Mouse (Mus musculus) midbrain, embryonic 14.5 days (tissue): ENCODE data around the gene Prkar1b. TPM values are rescaled to one million over a fixed set of nuclear protein-coding genes. Genes with fewer than 3 reads are reported as not detected.

Experiments used
- ATAC-seq: fragments of 200-750 bp; cut with Nextera tagmentation; 2 replicates; pipeline ENCODE4 v1.8.0; 2017; ENCODE audit warnings: moderate number of reproducible peaks, moderate library complexity; ENCODE audit not compliant: low FRiP score, low TSS enrichment
- DNase-seq: peaks from one replicate; pipeline ENCODE4 v3.0.0-alpha.2; 2015
- H3K27ac ChIP-seq: fragments of 300-500 bp; sonication (generic); replicated peaks from 2 replicates; pipeline ENCODE4 v1.5.1; 2014; ENCODE audit warnings: mild to moderate bottlenecking, low read depth, low read length, moderate library complexity
- H3K27me3 ChIP-seq: fragments of 300-500 bp; sonication (generic); 2 replicates; pipeline ENCODE4 v1.6.1; 2014; ENCODE audit warnings: low read length, control low read depth, mixed read lengths; ENCODE audit not compliant: control insufficient read depth, insufficient read depth
- H3K36me3 ChIP-seq: fragments of 300-500 bp; sonication (generic); 2 replicates; pipeline ENCODE4 v1.6.1; 2014; ENCODE audit warnings: low read length, control low read depth; ENCODE audit not compliant: control insufficient read depth, insufficient read depth
- H3K4me1 ChIP-seq: fragments of 300-500 bp; sonication (generic); 2 replicates; pipeline ENCODE4 v1.6.1; 2014; ENCODE audit warnings: mild to moderate bottlenecking, antibody characterized with exemption, low read length, control low read depth; ENCODE audit not compliant: control insufficient read depth, insufficient read depth
- H3K4me2 ChIP-seq: fragments of 300-500 bp; sonication (generic); 2 replicates; pipeline ENCODE4 v1.6.1; 2014; ENCODE audit warnings: mild to moderate bottlenecking, low read length, moderate library complexity
- H3K4me3 ChIP-seq: fragments of 300-500 bp; sonication (generic); replicated peaks from 2 replicates; pipeline ENCODE4 v1.5.1; 2014; ENCODE audit warnings: low read depth, low read length
- H3K9ac ChIP-seq: fragments of 300-500 bp; sonication (generic); replicated peaks from 2 replicates; pipeline ENCODE4 v1.6.1; 2014; ENCODE audit warnings: mild to moderate bottlenecking, low read length, moderate library complexity
- H3K9me3 ChIP-seq: fragments of 300-500 bp; sonication (generic); 2 replicates; pipeline ENCODE4 v1.6.1; 2016; ENCODE audit warnings: low read length, control low read depth, mixed read lengths; ENCODE audit not compliant: control insufficient read depth
- WGBS: fragments of 180-500 bp; shearing (Covaris S2); extraction: QIAGEN DNeasy Blood & Tissue Kit; methylation state at CpG from one replicate; pipeline ENCODE4 v1.1.7; 2014; 5-methylcytosine and 5-hydroxymethylcytosine counted together
- polyA plus RNA-seq: library from polyadenylated mRNA; unstranded; fragments of >200 nt; fragmentation: Nextera tagmentation; extraction: Ambion mirVana; gene quantifications from 2 replicates; pipeline ENCODE4 v1.2.1, GENCODE M21; 2014

The Prkar1b gene
- polyA plus RNA-seq, 1 experiment from 2014 or later = 169 TPM

DNA sequence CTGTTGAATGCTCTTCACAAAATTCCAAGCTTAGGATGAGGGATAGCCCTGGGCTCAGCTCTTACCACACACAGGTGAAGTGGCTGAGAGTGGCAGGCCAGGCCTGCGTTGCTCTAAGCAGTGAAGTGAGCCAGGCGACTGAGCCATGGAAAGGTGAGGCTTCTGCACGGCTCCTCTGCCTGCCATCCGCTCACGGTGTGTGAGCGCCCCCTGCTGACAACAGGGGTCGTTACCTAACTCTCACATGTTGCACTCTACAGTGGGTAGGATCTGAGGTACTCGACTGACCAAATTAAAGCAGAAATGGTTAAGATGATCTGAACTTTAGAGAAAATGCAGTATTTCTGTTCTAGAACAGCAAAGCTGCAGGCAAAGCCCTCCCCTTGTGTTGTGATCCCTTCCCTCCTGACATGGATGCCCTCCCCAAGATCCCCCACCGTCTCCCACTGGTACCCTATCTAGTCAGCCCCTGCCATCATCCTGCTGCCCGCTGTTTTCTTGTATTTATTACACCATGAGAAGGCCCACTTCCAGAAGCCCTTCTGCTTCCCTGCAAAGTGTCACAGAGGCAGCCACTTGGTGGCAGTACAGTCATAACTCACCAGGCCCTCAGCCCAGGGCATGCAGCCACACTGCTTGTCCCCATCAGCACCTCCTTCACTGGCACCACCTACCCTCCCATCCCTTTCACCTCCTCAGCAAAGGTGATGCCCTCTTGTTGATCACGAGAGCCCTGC is 29.3 kb upstream of the Prkar1b start:
- Histone ChIP-seq H3K36me3 (peaks cover 68% of the 10 kb centered on the region), H3K4me1 (0 out of 2 replicates have a peak, but pooled peaks cover 9% of the 10 kb centered on the region), H3K27ac (no peak overlapping the region), H3K27me3 (no peaks in the 10 kb centered on the region), H3K9me3 (no peaks in the 10 kb centered on the region), H3K9ac (no peak overlapping the region), H3K4me2 (no peak overlapping the region), H3K4me3 (no peak overlapping the region)
- DNase-seq (peak; percentile 94), ATAC-seq (peak; percentile 64; the same call in 1 of the 2 replicates)
- 29% methylated on average over 11 of the region's 11 CpGs for WGBS

DNA sequence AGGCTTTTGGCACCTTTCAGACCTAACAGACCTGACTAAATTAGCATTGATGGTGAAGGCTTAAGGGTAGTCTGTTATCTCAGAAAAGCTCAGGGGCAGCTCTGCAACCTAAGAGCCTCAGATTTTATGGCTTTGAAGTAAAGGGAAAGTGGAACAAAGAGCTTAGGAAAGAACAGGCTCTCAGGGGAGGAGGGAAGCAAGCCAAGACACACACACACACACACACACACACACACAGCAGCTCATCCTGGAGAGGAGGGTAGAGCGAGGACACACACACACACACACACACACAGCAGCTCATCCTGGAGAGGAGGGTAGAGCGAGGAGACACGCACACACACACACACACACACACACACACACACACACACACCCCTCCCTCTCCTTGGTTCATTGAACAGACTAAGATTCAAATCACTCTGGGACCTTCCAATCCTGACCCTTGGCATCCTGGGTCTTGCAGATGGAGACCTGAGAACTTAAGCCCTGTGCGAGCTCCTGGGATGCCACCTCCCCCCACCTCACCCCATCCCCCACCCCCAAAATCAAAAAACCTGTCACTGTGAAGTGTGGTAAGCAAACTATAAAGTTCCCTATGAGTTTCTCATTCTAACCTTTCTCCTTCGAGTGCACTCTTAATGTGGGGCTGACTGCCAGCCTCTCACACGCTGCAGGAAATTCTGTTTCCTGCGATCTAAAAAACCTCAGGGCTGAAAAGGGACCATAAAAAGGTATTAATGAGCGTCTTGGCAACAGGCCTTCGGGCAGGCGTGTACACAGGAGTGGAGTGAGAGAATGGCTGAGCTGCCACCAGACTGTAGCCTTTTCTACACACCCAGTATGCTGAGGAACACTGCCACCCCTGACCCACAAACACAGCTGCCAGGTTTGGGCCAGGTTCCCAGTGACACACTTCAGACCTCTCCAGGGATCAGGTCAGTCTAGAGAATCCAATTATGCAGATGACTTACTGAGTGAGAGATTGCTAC is 25.1 kb upstream of the Prkar1b start:
- Histone ChIP-seq H3K9ac (no peak overlapping the region), H3K36me3 (peaks cover 72% of the 10 kb centered on the region), H3K4me3 (no peak overlapping the region), H3K27ac (peak overlapping the region; percentile 70), H3K9me3 (no peaks in the 10 kb centered on the region), H3K4me1 (0 out of 2 replicates have a peak, but pooled peaks cover 12% of the 10 kb centered on the region), H3K4me2 (no peak overlapping the region), H3K27me3 (no peaks in the 10 kb centered on the region)
- DNase-seq (peak; percentile 74), ATAC-seq (peak; percentile 76)
- WGBS = 51% methylated on average over 10 of the region's 10 CpGs

DNA sequence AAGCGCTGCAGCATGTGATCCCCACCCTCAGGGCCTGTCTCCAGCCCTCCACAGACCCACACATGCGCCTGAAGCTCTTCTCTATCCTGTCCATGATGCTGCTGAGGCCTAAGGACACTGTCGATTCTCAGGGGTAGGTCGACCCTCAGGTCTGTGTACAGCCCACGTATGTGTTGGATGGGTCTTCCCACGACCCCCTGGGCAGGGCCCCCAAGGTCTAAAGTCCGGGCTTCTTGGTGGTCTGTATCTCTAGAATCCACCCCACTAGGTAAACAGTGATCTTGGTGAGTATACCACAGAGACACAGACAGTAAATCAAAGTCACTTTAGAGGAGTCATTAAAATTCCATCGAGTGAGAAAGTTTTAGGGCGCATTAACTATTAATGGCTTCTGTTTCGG is 24.3 kb upstream of the Prkar1b start:
- Histone ChIP-seq H3K27me3 (no peaks in the 10 kb centered on the region), H3K4me1 (0 out of 2 replicates have a peak, but pooled peaks cover 12% of the 10 kb centered on the region), H3K27ac (peak overlapping the region; percentile 70), H3K36me3 (peaks cover 75% of the 10 kb centered on the region), H3K9me3 (no peaks in the 10 kb centered on the region), H3K4me2 (no peak overlapping the region), H3K9ac (0 out of 2 replicates have a peak overlapping the region, but pooled peaks have one; percentile 9), H3K4me3 (no peak overlapping the region)
- 64% methylated on average over 10 of the region's 10 CpGs for WGBS
- ATAC-seq (peak; percentile 11; the same call in 1 of the 2 replicates), DNase-seq (no peak)

DNA sequence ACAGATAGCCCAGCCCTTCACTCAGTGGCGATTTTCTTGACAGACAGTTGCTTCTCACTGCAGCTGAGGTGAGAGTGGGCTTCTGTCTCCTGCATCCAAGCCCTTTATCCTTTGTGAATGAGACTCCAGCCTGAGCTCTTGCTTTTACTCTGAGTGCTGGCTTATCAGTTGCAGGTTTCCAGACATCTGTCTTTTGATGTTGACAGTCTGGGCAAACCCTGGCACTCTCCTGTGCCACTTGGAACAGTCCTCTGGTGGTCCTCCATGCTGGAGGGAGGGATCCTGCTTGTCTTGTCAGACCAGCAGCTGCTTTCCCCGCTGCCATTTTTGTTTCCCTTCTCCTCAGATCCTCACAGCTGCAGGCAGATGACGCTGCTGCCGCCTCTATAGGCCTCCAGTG is 22.1 kb upstream of the Prkar1b start:
- Histone ChIP-seq H3K36me3 (peaks cover 72% of the 10 kb centered on the region), H3K4me1 (0 out of 2 replicates have a peak, but pooled peaks cover 12% of the 10 kb centered on the region), H3K27ac (no peak overlapping the region), H3K9me3 (no peaks in the 10 kb centered on the region), H3K9ac (no peak overlapping the region), H3K4me3 (no peak overlapping the region), H3K4me2 (no peak overlapping the region), H3K27me3 (no peaks in the 10 kb centered on the region)
- ATAC-seq (no peak), DNase-seq (no peak)
- 98% methylated on average over 4 of the region's 4 CpGs for WGBS

DNA sequence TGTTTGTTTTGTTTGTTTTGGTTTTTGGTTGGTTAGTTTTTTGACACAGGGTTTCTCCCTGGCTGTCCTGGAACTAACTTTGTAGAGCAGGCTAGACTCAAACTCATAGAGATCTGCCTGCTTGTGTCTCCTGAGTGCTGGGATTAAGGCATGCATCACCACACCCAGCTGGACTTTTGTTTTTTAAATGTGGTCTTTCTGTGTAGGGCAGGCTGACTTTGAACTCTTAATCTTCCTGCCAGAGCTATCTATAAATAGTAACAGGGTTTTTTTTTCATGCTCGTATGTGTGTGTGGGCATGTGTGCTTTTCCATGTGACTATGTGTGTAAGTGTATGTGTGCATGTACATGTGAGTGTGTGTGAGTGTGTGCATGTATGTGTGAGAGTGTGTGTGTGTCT is 17.7 kb upstream of the Prkar1b start:
- Histone ChIP-seq H3K27ac (no peak overlapping the region), H3K4me3 (no peak overlapping the region), H3K36me3 (peaks cover 81% of the 10 kb centered on the region), H3K9ac (no peak overlapping the region), H3K9me3 (no peaks in the 10 kb centered on the region), H3K4me1 (no peaks in the 10 kb centered on the region), H3K27me3 (no peaks in the 10 kb centered on the region), H3K4me2 (no peak overlapping the region)
- DNase-seq = no peak
- no peak for ATAC-seq
- WGBS = 89% methylated on average over 1 of the region's 1 CpGs

DNA sequence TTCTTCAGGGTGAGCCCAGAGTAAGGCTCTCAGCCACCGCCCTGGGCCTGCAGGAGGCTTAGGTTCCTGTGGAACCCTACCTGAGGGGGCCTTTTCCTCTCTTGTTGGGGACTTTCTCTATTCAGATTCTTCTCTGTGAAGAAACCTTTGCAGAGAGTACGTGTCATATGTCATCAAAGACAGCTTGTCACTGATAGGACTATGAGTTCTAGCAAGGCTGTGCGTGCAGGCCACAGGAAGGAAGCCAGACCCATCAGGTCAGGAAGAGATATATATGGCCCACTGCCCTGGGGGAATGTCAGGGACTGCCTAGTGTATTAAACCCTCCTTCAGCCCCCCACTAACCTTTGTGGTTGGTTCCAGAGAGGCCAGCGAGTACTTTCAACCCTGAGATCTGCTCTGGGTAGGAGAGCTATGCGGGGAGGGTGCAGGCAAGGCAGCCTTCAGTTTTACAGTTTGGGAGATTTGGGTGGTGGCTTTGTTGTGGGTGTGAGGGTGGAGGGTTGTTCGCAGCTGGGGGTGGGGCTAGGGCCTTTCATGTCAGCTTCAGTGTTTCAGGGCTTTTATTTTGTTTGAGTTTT is 17.1 kb upstream of the Prkar1b start:
- Histone ChIP-seq H3K4me3 (no peak overlapping the region), H3K27ac (no peak overlapping the region), H3K9ac (no peak overlapping the region), H3K4me1 (no peaks in the 10 kb centered on the region), H3K36me3 (peaks cover 82% of the 10 kb centered on the region), H3K9me3 (no peaks in the 10 kb centered on the region), H3K27me3 (no peaks in the 10 kb centered on the region), H3K4me2 (no peak overlapping the region)
- 91% methylated on average over 6 of the region's 6 CpGs for whole genome bisulfite sequencing
- ATAC-seq (no peak), DNase-seq (no peak)

DNA sequence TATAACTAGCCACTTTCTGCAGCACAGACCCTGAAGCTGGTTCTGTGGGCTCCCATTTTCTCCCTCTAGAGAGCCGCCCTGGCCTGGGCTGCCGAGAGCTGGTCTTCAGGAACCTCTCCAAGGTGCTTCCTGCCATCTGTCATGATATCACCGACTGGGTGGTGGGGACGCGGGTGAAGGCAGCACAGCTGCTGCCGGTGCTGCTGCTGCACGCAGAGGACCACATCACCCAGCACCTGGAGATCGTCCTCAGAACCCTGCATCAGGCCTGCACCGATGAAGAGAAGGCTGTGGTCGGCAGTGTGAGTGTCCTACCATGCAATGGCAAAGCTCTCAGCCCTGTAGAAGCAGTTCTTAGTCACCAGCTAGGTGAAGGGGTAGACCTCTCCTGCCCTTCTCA is 11.8 kb upstream of the Prkar1b start:
- H3K36me3 ChIP-seq = peaks cover 65% of the 10 kb centered on the region
- H3K27ac ChIP-seq = no peak overlapping the region
- ATAC-seq (no peak), DNase-seq (no peak)
- no peak overlapping the region for H3K9ac ChIP-seq
- H3K4me1 ChIP-seq = no peaks in the 10 kb centered on the region
- H3K4me3 ChIP-seq = no peak overlapping the region
- no peaks in the 10 kb centered on the region for H3K27me3 ChIP-seq
- no peaks in the 10 kb centered on the region for H3K9me3 ChIP-seq
- WGBS = 97% methylated on average over 10 of the region's 10 CpGs
- H3K4me2 ChIP-seq = no peak overlapping the region

DNA sequence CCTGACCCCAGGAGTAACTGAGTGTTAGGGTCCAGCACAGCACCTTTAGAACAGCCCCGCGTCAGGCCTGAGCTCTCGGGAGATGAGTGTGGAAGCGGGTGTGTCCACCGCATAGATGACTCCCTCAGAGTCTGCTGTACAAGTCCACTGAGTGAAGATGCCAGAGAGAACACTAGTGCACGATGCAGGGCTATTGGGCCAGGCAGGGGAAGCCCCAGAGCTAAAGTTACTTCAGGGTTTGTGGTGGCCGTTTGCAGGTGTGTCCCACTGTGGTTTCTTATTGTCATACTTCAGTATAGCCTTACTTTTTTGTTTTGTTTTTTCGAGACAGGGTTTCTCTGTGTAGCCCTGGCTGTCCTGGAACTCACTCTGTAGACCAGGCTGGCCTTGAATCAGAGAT is 11.1 kb upstream of the Prkar1b start:
- no peak for DNase-seq
- no peak overlapping the region for H3K4me3 ChIP-seq
- H3K27me3 ChIP-seq = no peaks in the 10 kb centered on the region
- no peak overlapping the region for H3K4me2 ChIP-seq
- peaks cover 65% of the 10 kb centered on the region for H3K36me3 ChIP-seq
- WGBS = 93% methylated on average over 8 of the region's 8 CpGs
- H3K27ac ChIP-seq = no peak overlapping the region
- no peaks in the 10 kb centered on the region for H3K9me3 ChIP-seq
- no peaks in the 10 kb centered on the region for H3K4me1 ChIP-seq
- no peak overlapping the region for H3K9ac ChIP-seq
- no peak for ATAC-seq
